18 mouse cellular contexts compared by ENCODE assay signal in genomic region chr5:142080661-142081060, GRCm38 (mm10).
A peak's percentile ranks its signal among the peaks of the same experiment; 100 is the strongest.
DNase-seq lines count a peak whose midpoint lies in the region; ATAC-seq and TF ChIP-seq lines count a peak whose summit lies in the region.
"Had no signal": no experiment of that assay in that cellular context is flagged by ENCODE, and none has a peak within 500 bp of the region (broad histone marks: within the 10 kb centered on the region; RNA-seq: fewer than 3 reads in every experiment).

No protein-coding gene starts in this region.

- H3K9ac ChIP-seq in liver, adult 2 months (ENCODE audit: low read depth, low read length), result no peak overlapping the region
- H3K9ac ChIP-seq in liver, embryonic 12.5 days, result no peak overlapping the region
- no peak overlapping the region for H3K9ac ChIP-seq in ES-Bruce4 (ENCODE audit: low read depth, poor library complexity, severe bottlenecking)
- H3K9ac ChIP-seq: embryonic facial prominence, embryonic 15.5 days; forebrain, embryonic 13.5 days; hindbrain, embryonic 15.5 days; limb, embryonic 13.5 days; neural tube, embryonic 12.5 days had no signal

- no peak for ATAC-seq in liver, embryonic 12.5 days
- ATAC-seq: activated CD4-positive, CD25-positive, alpha-beta regulatory T cell, adult 4 months; forebrain, embryonic 13.5 days; lung, postnatal 0 days had no signal

- H3K79me2 ChIP-seq in liver, adult 2 months (ENCODE audit: control insufficient read depth, insufficient read depth, low read length), result no peaks in the 10 kb centered on the region

- no peak overlapping the region for H3K4me3 ChIP-seq in liver, adult 2 months (ENCODE audit: insufficient read depth, low read depth, low read length)
- H3K4me3 ChIP-seq in liver, embryonic 12.5 days, result no peak overlapping the region
- H3K4me3 ChIP-seq in ES-Bruce4 (ENCODE audit: low read depth, low read length), result no peak overlapping the region
- H3K4me3 ChIP-seq: embryonic facial prominence, embryonic 15.5 days; forebrain, embryonic 13.5 days; hindbrain, embryonic 15.5 days; limb, embryonic 13.5 days; neural tube, embryonic 12.5 days had no signal

- H3K27me3 ChIP-seq in liver, adult 2 months (ENCODE audit: control insufficient read depth, insufficient read depth, low read length), result no peaks in the 10 kb centered on the region
- no peaks in the 10 kb centered on the region for H3K27me3 ChIP-seq in liver, embryonic 12.5 days (replicated peaks)
- no peaks in the 10 kb centered on the region for H3K27me3 ChIP-seq in ES-Bruce4 (ENCODE audit: control insufficient read depth, insufficient read depth, low read length, poor library complexity, severe bottlenecking)
- H3K27me3 ChIP-seq: embryonic facial prominence, embryonic 15.5 days; forebrain, embryonic 13.5 days; hindbrain, embryonic 15.5 days; limb, embryonic 13.5 days; neural tube, embryonic 12.5 days had no signal

- TF ChIP-seq POLR2A in liver, adult 2 months (IDR thresholded peaks at IDR 0.05; ENCODE audit: extremely low read depth, insufficient read depth, low read length), result no peak
- TF ChIP-seq POLR2A in ES-Bruce4 (IDR thresholded peaks at IDR 0.05; ENCODE audit: insufficient read depth, low read length), result no peak
- no peak for TF ChIP-seq POLR2A in brain, embryonic 14.5 days (IDR thresholded peaks at IDR 0.05; ENCODE audit: borderline replicate concordance, extremely low read depth, insufficient read depth, insufficient read length, poor library complexity, severe bottlenecking)

- 0 out of 2 replicates have a peak, but pooled peaks have one; percentile 22 for TF ChIP-seq CTCF in liver, adult 2 months (IDR thresholded peaks at IDR 0.05; ENCODE audit: low read depth, low read length)
- peak; percentile 28 for TF ChIP-seq CTCF in ES-Bruce4 (IDR thresholded peaks at IDR 0.05; ENCODE audit: low read depth, low read length)
- TF ChIP-seq CTCF in brain, embryonic 14.5 days (IDR thresholded peaks at IDR 0.05; ENCODE audit: borderline replicate concordance, extremely low read depth, insufficient read depth, insufficient read length), result peak; percentile 32; the same call in 1 of the 2 replicates

- no peaks in the 10 kb centered on the region for H3K9me3 ChIP-seq in liver, embryonic 12.5 days (replicated peaks)
- H3K9me3 ChIP-seq in ES-Bruce4 (replicated peaks; ENCODE audit: control insufficient read depth, insufficient read depth, low read length, poor library complexity, severe bottlenecking), result no peaks in the 10 kb centered on the region
- H3K9me3 ChIP-seq: embryonic facial prominence, embryonic 15.5 days; forebrain, embryonic 13.5 days; hindbrain, embryonic 15.5 days; limb, embryonic 13.5 days; neural tube, embryonic 12.5 days had no signal

- H3K27ac ChIP-seq in liver, adult 2 months (replicated peaks; ENCODE audit: insufficient read depth, low read depth, low read length), result no peak overlapping the region
- no peak overlapping the region for H3K27ac ChIP-seq in liver, embryonic 12.5 days
- H3K27ac ChIP-seq in ES-Bruce4 (ENCODE audit: insufficient read depth, low read length), result no peak overlapping the region
- H3K27ac ChIP-seq: embryonic facial prominence, embryonic 15.5 days; forebrain, embryonic 13.5 days; hindbrain, embryonic 15.5 days; limb, embryonic 13.5 days; neural tube, embryonic 12.5 days had no signal

- no peak overlapping the region for H3K4me2 ChIP-seq in liver, embryonic 12.5 days
- H3K4me2 ChIP-seq: embryonic facial prominence, embryonic 15.5 days; forebrain, embryonic 13.5 days; hindbrain, embryonic 15.5 days; limb, embryonic 13.5 days; neural tube, embryonic 12.5 days had no signal

- 97% methylated on average over 3 of the region's 3 CpGs for WGBS in liver, adult 2 months
- 73% methylated on average over 3 of the region's 3 CpGs for WGBS in liver, embryonic 12.5 days (ENCODE audit: insufficient replicate concordance)

- H3K36me3 ChIP-seq in liver, adult 2 months (ENCODE audit: control insufficient read depth, insufficient read depth, low read length), result no peaks in the 10 kb centered on the region
- no peaks in the 10 kb centered on the region for H3K36me3 ChIP-seq in liver, embryonic 12.5 days
- H3K36me3 ChIP-seq in ES-Bruce4 (ENCODE audit: control insufficient read depth, insufficient read depth, low read length, poor library complexity, severe bottlenecking), result no peaks in the 10 kb centered on the region
- H3K36me3 ChIP-seq: embryonic facial prominence, embryonic 15.5 days; hindbrain, embryonic 15.5 days; neural tube, embryonic 12.5 days had no signal

- no peak for TF ChIP-seq EP300 in ES-Bruce4 (IDR thresholded peaks at IDR 0.05; ENCODE audit: insufficient read depth, low read depth, low read length)

- peak; percentile 20 to 49 for DNase-seq in cerebellum, postnatal 25 days
- DNase-seq in cerebellum, postnatal 10 days, result no peak
- no peak for DNase-seq in liver, adult 2 months (ENCODE audit: extremely low read depth, low read depth, low spot score)
- no peak for DNase-seq in brain, embryonic 14.5 days (ENCODE audit: low read depth)
- no peak for DNase-seq in adrenal gland, postnatal 10 days
- no peak for DNase-seq in spleen, postnatal 36 days (ENCODE audit: low spot score in 2 of 2)
- DNase-seq: adrenal gland, postnatal 36 days; heart, adult 18-20 months; thymus, postnatal 14 days had no signal

- no peaks in the 10 kb centered on the region for H3K4me1 ChIP-seq in liver, adult 2 months (ENCODE audit: control insufficient read depth, insufficient read depth, low read length)
- no peaks in the 10 kb centered on the region for H3K4me1 ChIP-seq in liver, embryonic 12.5 days
- no peaks in the 10 kb centered on the region for H3K4me1 ChIP-seq in ES-Bruce4 (ENCODE audit: control insufficient read depth, insufficient read depth, low read length)
- H3K4me1 ChIP-seq: limb, embryonic 13.5 days; neural tube, embryonic 12.5 days had no signal

Comparison
In these comparisons a context has a peak if more than half of its experiments do, and no peak if none do; other contexts are left out.
1. DNase-seq: peak in cerebellum, postnatal 25 days (2 of 2); none in cerebellum, postnatal 10 days (0 of 2), liver, adult 2 months (single experiment), brain, embryonic 14.5 days (single experiment), adrenal gland, postnatal 10 days (single experiment) and spleen, postnatal 36 days (0 of 2).
2. Peak in every context shown above with its lines, with median percentiles within 50 percentile points of each other: CTCF ChIP-seq.